Mouse (Mus musculus) retina, postnatal 1 day (tissue): Measurements from ENCODE around the gene Ehbp1l1.

Experiments
- DNase-seq: peaks from one replicate; pipeline ENCODE4 v3.0.0-alpha.2; 2012

The Ehbp1l1 gene

GRCm38 (mm10) chr19:5731264-5731978 lies 5.3 kb upstream of the Ehbp1l1 start:
- peak; percentile 97 for DNase-seq

- no peak for DNase-seq
Observed at GRCm38 (mm10) chr19:5730314-5731186, 4.4 kb upstream of the Ehbp1l1 start.

GRCm38 (mm10) chr19:5729444-5729815 lies 3.3 kb upstream of the Ehbp1l1 start, which contains the start of gene Fam89b:
Gene Fam89b, minus strand, starts transcription at chr19:5729653.
- DNase-seq: peak; percentile 92

- no peak for DNase-seq
Observed at GRCm38 (mm10) chr19:5728631-5729443, 2.7 kb upstream of the Ehbp1l1 start.

GRCm38 (mm10) chr19:5727701-5728100 lies 1.6 kb upstream of the Ehbp1l1 start:
- DNase-seq: peak; percentile 85

GRCm38 (mm10) chr19:5726961-5727578 lies 953 bp upstream of the Ehbp1l1 start:
- DNase-seq: no peak

- no peak for DNase-seq
Observed at GRCm38 (mm10) chr19:5725029-5725707, 949 bp downstream of the Ehbp1l1 start.

GRCm38 (mm10) chr19:5724549-5724941 lies 1.6 kb downstream of the Ehbp1l1 start:
- no peak for DNase-seq

- DNase-seq: no peak
Observed at GRCm38 (mm10) chr19:5723934-5724548, 2.1 kb downstream of the Ehbp1l1 start.

GRCm38 (mm10) chr19:5722848-5723425 lies 3.2 kb downstream of the Ehbp1l1 start:
- no peak for DNase-seq

GRCm38 (mm10) chr19:5721233-5721632 lies 4.9 kb downstream of the Ehbp1l1 start:
- no peak for DNase-seq

GRCm38 (mm10) chr19:5716955-5717354 lies 9.2 kb downstream of the Ehbp1l1 start:
- no peak for DNase-seq

- DNase-seq: peak; percentile 62
Observed at GRCm38 (mm10) chr19:5715793-5716688, 10.1 kb downstream of the Ehbp1l1 start.

GRCm38 (mm10) chr19:5713730-5714129 lies 12.4 kb downstream of the Ehbp1l1 start:
- peak; percentile 24 for DNase-seq

GRCm38 (mm10) chr19:5713255-5713654 lies 12.9 kb downstream of the Ehbp1l1 start:
- DNase-seq: no peak

GRCm38 (mm10) chr19:5711907-5712460 lies 14.1 kb downstream of the Ehbp1l1 start:
- no peak for DNase-seq

GRCm38 (mm10) chr19:5711218-5711617 lies 14.9 kb downstream of the Ehbp1l1 start:
- DNase-seq: peak; percentile 78

- no peak for DNase-seq
Observed at GRCm38 (mm10) chr19:5710581-5710980, 15.5 kb downstream of the Ehbp1l1 start.

GRCm38 (mm10) chr19:5710068-5710467 lies 16.0 kb downstream of the Ehbp1l1 start:
- DNase-seq: no peak
